Mouse (Mus musculus): ENCODE results near the gene 1700030J22Rik. TPM values are rescaled to one million over a fixed set of nuclear protein-coding genes. Genes with fewer than 3 reads are reported as not detected.

1700030J22Rik gene
- 0.05 TPM in 1 of 2 replicates, not detected in the other for total RNA-seq (2017)

DNA sequence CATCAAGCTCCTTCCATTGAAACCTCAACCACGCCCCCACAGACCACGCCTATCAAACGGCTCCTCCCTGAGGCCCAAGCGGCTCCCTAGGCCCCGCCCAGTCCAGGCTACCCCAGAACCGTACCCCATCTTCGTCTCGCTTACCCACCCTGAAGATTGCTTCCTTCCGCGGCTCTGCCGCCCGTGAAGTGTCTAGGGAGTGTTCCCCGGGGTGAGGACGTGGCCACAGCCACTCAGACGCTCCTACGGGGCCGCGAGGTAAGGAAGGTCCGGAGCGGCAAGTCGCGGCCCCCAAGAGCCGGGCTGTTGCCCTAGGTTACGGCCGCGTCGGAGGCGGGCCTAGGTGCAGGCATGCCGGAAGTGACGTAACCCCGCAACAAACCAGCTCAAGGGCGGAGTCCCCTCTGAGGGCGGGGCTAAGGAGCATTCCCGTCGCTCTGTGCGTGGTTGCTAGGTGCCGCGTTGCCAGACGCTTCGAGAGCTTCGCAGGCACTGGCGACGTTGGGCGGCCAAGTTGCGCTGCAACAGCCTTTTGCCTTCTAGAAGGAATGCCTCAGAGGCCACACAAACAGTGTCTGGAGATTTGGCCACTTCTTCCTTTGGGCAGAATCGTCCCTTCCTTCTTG, at the start of gene 1700030J22Rik:
TSS of gene 1700030J22Rik (minus strand) at position 329 of the 626 bp plus-strand sequence.
- ATAC-seq (replicated peaks; ENCODE audit: low read depth, poor library complexity, severe bottlenecking): peak; percentile 88

DNA sequence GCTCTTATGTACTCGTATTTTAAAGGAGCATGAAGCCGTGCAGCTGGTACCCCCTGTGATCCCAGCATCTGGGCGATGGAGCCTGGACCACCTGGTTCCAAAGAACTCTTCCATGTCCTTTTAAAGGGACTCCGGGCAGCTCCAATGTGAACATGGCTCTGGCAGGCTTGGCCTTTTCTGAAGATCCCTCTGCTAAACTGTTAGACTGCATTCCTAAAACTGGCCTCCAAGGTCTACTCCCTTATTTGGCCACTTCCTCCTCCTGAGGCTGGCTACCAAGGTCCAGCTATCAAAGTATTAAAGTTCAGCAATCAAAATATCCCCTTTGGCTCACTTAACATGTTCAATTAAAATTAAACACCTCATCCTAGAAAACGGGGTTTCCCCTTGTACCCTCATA, 48.8 kb upstream of the 1700030J22Rik start:
- no peak for ATAC-seq (replicated peaks; ENCODE audit: low read depth, poor library complexity, severe bottlenecking)

GRCm38 (mm10) chr8:117022297-117022993, 43.7 kb upstream of the 1700030J22Rik start:
- ATAC-seq (replicated peaks; ENCODE audit: low read depth, poor library complexity, severe bottlenecking): peak; percentile 54

DNA sequence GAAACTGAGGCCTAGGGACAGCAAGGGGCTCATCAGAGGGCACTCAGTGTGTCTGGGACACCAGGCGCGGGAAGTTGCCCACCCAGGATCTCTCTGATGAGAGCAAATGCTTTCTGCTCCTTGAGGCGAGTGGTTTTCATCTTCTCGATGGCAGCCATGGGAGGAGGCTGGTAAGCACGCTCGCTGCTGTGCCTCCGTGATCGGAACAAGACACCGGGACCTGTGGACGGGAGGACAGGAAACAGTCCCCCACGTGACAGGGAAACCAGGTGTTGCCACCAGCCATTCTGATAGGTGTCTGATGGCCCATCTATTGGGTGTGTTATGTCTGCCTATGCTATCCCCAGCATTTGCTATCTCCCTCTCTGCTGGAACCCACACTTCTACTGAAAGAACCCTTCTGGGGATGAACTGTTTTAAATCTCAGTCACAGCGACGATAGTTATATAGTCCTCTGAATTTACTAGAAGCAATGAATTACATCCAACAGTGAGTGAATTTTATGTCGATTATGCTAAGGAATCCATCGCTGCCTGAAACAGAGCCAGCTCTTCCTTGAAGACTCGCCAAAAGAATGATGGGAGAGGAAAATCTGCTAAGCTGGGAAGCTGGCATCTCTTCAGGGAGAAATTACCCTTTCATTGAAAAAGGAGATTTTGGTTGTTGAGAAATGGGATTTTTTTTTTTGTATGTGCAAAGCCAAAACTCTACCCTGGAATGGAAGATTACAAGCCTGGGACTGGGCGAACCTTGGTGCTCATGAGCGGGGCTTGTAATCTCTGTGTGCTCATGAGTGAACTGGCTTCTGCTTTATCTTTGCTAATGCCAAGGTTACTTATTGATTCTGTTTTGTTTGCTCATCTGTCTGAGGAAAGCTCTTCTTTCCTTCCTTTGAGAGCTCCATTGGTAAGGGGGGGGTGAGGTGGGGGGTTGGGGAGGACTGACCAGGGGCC, 40.8 kb upstream of the 1700030J22Rik start:
- no peak for ATAC-seq (replicated peaks; ENCODE audit: low read depth, poor library complexity, severe bottlenecking)

DNA sequence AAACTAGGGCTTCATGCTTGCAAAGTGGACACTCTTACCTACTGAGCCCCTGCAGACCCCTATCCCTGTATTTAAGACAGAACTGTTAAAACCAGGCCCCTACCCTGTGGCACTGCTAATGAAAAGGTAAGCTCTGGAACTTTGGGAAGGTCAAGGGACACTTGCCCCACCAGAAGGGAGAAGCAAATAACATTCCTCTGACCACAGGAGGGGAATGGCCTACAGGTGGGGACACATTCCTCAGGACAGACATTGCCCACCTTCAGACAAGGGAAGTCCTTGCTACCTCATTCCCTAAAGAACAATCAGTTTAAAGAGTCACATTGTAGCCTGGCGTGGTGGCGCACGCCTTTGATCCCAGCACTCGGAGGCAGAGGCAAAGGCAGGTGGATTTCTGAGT, 39.1 kb upstream of the 1700030J22Rik start:
- ATAC-seq (replicated peaks; ENCODE audit: low read depth, poor library complexity, severe bottlenecking): no peak

DNA sequence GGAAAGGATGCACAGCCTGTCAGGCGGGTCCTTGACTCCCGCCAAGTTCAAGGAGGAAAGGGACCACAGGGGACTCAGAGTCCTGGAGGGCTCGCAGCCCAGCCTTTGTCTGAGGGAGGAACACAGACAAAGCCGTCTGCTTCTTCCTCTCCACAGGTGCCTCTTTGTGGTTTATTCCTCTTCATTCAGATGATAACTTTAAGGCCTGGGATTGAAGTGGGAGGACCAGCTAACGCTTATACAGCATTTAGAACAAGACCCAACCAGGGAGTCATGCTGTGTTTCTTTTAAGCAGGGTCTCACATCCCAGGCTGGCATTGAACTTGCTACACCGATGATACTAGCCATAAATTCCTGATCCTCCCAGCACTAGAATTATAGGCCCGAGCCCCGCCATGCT, 38.2 kb upstream of the 1700030J22Rik start:
- ATAC-seq (replicated peaks; ENCODE audit: low read depth, poor library complexity, severe bottlenecking): no peak

- no peak for ATAC-seq (replicated peaks; ENCODE audit: low read depth, poor library complexity, severe bottlenecking)
Observed at GRCm38 (mm10) chr8:117015670-117016069, 36.9 kb upstream of the 1700030J22Rik start.

- no peak for ATAC-seq (replicated peaks; ENCODE audit: low read depth, poor library complexity, severe bottlenecking)
Observed at GRCm38 (mm10) chr8:117011366-117011765, 32.6 kb upstream of the 1700030J22Rik start.

GRCm38 (mm10) chr8:116994016-116994716, 15.4 kb upstream of the 1700030J22Rik start:
- ATAC-seq (replicated peaks; ENCODE audit: low read depth, poor library complexity, severe bottlenecking): no peak

GRCm38 (mm10) chr8:116993095-116993867, 14.5 kb upstream of the 1700030J22Rik start, which contains the start of gene Gcsh:
Gene Gcsh, minus strand, starts transcription at chr8:116993537.
- ATAC-seq (replicated peaks; ENCODE audit: low read depth, poor library complexity, severe bottlenecking): peak; percentile 98

GRCm38 (mm10) chr8:116992176-116992971, 13.6 kb upstream of the 1700030J22Rik start:
- 0 out of 2 replicates have a peak, but pooled peaks have one; percentile 11 for ATAC-seq (replicated peaks; ENCODE audit: low read depth, poor library complexity, severe bottlenecking)

DNA sequence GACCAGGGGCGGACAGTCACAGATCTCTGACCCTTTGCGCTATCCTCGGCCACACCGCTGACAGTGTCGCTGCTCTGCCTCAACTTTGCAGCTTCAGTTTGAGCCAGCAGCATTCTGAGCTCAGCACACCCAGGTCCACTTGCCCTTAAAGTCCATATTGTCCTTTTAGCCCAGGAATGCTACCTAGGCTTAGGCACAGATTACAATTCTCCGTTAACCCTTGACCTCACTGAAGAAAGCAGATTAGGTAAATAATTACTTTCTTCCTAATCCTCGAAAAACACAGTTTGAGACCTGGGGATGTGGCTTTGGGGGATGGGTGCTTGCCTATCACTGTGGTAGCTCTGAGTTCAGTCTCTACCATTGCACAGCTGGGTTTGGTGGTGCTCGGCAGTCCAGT, 12.5 kb upstream of the 1700030J22Rik start:
- no peak for ATAC-seq (replicated peaks; ENCODE audit: low read depth, poor library complexity, severe bottlenecking)

DNA sequence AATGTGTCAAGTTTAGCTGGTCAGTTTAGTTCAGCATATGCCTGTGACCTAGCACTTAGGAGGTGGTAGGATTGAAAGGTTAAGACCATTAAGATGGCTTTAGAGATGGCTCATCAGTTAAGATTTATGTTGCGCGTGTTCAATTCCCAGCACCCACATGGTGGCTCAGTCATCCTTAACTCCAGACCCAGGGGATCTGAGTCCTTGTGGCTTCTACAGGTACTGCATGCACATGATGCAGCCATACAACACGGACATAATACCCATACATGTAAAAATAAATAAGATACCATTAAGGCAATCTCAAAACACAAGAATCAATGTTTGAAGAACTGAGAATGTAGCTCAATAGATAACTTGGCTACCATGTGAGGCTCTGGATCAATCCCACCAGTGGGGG, 11.1 kb upstream of the 1700030J22Rik start:
- ATAC-seq (replicated peaks; ENCODE audit: low read depth, poor library complexity, severe bottlenecking): no peak

- peak; percentile 34 for ATAC-seq (replicated peaks; ENCODE audit: low read depth, poor library complexity, severe bottlenecking)
Observed at GRCm38 (mm10) chr8:116980117-116980516, 1.4 kb upstream of the 1700030J22Rik start.

DNA sequence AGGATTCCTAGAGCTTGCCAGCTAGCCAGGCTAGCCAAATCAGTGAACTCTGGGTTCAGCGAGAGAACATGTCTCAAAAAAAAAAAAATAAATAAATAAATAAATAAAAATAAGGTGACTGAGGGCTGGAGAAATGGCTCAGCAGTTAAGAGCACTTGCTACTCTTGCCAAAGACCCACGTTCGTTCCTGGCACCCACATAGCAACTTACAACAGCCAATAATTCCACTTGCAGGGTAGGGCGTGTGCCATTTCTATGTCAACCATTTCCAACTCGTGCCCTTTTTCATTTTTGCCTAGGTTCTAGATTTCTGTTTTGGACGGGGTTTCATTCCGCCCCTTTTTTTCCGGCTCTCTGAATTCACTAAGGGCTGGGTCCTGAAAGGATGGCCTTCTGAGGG, 707 bp downstream of the 1700030J22Rik start:
- peak; percentile 2; the same call in 1 of the 2 replicates for ATAC-seq (replicated peaks; ENCODE audit: low read depth, poor library complexity, severe bottlenecking)

- no peak for ATAC-seq (replicated peaks; ENCODE audit: low read depth, poor library complexity, severe bottlenecking)
Observed at GRCm38 (mm10) chr8:116975606-116976005, 3.2 kb downstream of the 1700030J22Rik start.

- no peak for ATAC-seq (replicated peaks; ENCODE audit: low read depth, poor library complexity, severe bottlenecking)
Observed at GRCm38 (mm10) chr8:116975066-116975465, 3.7 kb downstream of the 1700030J22Rik start.

DNA sequence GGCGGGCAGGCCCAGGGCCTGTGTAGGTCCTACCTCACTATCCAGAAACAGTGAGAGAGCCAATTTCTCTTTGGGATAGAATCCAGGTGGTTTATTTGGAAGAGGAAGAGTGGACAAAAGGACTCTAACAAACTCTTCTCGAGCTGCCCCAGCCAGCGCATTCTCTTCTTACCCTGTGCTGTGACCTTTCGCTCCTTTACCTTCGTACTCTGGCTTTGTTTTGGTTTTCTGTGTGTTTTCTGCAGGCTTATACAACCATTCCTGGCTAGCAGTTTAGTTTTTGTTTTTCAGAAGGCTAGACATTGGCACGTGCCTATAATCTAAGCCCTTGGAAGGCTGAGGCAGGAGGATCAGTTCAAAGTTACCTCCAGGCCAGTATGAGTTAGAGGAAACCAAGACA, 9.2 kb downstream of the 1700030J22Rik start:
- ATAC-seq (replicated peaks; ENCODE audit: low read depth, poor library complexity, severe bottlenecking): no peak

All from common myeloid progenitor, adult 5-6 weeks (primary cell).